Mouse (Mus musculus): ENCODE results near the gene Lrp8. TPM values are rescaled to one million over a fixed set of nuclear protein-coding genes. Genes with fewer than 3 reads are reported as not detected.

The Lrp8 gene
- polyA plus RNA-seq, 1 experiment from 2014 or later, result 48.3 TPM

- Histone ChIP-seq H3K4me1 (no peaks in the 10 kb centered on the region), H3K4me3 (replicated peaks) (no peak overlapping the region), H3K9me3 (no peaks in the 10 kb centered on the region), H3K27me3 (no peaks in the 10 kb centered on the region), H3K27ac (no peak overlapping the region), H3K9ac (no peak overlapping the region), H3K36me3 (replicated peaks) (peaks cover 45% of the 10 kb centered on the region), H3K4me2 (no peak overlapping the region)
- ATAC-seq (ENCODE audit: low FRiP score), result no peak
- WGBS, result 84% methylated on average over 5 of the region's 5 CpGs
These were observed 97.3 kb downstream of the Lrp8 start for GRCm38 (mm10) chr4:107899211-107899927.

GRCm38 (mm10) chr4:107900206-107900605 lies 98.1 kb downstream of the Lrp8 start:
- H3K9ac ChIP-seq, result no peak overlapping the region

DNA sequence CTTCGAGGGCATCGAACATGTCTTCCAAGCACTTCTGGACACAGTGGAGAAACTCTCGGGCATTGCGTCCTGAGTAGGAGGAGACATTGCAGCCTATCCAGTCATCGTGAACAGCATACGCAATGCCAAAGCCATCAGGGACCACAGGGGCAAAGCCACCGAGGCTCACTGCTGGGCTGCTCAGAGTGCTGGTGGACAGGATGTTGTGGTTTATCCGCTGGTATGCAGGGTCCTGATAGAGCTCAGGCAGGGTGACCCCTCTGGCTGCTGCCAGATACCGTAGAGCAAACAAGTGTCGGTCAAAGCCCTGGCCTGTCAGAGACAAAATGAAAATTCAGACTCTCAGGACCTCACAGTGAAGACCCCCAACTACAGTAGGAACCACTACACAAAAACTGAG lies 102.2 kb downstream of the Lrp8 start:
- no peak overlapping the region for H3K4me3 ChIP-seq (replicated peaks)
- no peak for ATAC-seq (ENCODE audit: low FRiP score)
- WGBS, result 94% methylated on average over 10 of the region's 10 CpGs
- H3K4me1 ChIP-seq, result no peaks in the 10 kb centered on the region
- H3K9me3 ChIP-seq, result no peaks in the 10 kb centered on the region
- H3K36me3 ChIP-seq (replicated peaks), result peaks cover 33% of the 10 kb centered on the region
- H3K27ac ChIP-seq, result no peak overlapping the region
- no peak overlapping the region for H3K4me2 ChIP-seq
- H3K27me3 ChIP-seq, result no peaks in the 10 kb centered on the region
- H3K9ac ChIP-seq, result no peak overlapping the region

More at GRCm38 (mm10) chr4:107900206-107900605, 98.1 kb downstream of the Lrp8 start:
- WGBS, result 92% methylated on average over 3 of the region's 3 CpGs
- Histone ChIP-seq H3K27ac (no peak overlapping the region), H3K36me3 (replicated peaks) (peaks cover 39% of the 10 kb centered on the region), H3K4me3 (replicated peaks) (no peak overlapping the region), H3K9me3 (no peaks in the 10 kb centered on the region), H3K4me1 (no peaks in the 10 kb centered on the region), H3K4me2 (no peak overlapping the region), H3K27me3 (no peaks in the 10 kb centered on the region)
- ATAC-seq (ENCODE audit: low FRiP score), result no peak

GRCm38 (mm10) chr4:107906561-107906960 lies 104.5 kb downstream of the Lrp8 start:
- Histone ChIP-seq H3K9me3 (no peaks in the 10 kb centered on the region), H3K4me1 (no peaks in the 10 kb centered on the region), H3K4me3 (replicated peaks) (no peak overlapping the region), H3K36me3 (replicated peaks) (peaks cover 47% of the 10 kb centered on the region), H3K9ac (no peak overlapping the region), H3K4me2 (no peak overlapping the region), H3K27ac (no peak overlapping the region), H3K27me3 (no peaks in the 10 kb centered on the region)
- no peak for ATAC-seq (ENCODE audit: low FRiP score)
- 88% methylated on average over 9 of the region's 9 CpGs for WGBS

DNA sequence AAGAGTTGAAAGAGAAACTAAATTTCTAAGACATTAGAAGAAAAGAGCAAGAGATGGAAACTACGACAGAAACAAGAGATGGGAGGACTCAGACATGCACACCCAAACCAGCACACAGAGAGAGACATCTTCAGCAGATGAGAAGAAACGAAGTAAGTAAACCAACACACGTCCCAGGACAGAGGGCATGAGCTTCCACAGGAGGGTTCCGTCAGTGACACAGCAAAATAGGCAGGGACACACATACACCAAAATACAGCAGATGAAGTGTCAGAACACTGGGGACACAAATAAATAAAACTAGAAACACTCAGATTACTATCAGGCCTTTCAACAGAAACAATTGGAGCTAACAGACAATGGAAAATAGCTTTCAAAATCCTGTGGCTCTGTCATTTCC lies 108.0 kb downstream of the Lrp8 start:
- no peak for ATAC-seq (ENCODE audit: low FRiP score)
- Histone ChIP-seq H3K27ac (no peak overlapping the region), H3K4me2 (no peak overlapping the region), H3K27me3 (no peaks in the 10 kb centered on the region), H3K4me1 (no peaks in the 10 kb centered on the region), H3K36me3 (replicated peaks) (peaks cover 60% of the 10 kb centered on the region), H3K9me3 (no peaks in the 10 kb centered on the region), H3K9ac (no peak overlapping the region), H3K4me3 (replicated peaks) (no peak overlapping the region)
- WGBS, result 91% methylated on average over 4 of the region's 4 CpGs

- Histone ChIP-seq H3K4me2 (no peak overlapping the region), H3K27me3 (no peaks in the 10 kb centered on the region), H3K9me3 (no peaks in the 10 kb centered on the region), H3K4me3 (replicated peaks) (no peak overlapping the region), H3K36me3 (replicated peaks) (no peaks in the 10 kb centered on the region), H3K27ac (no peak overlapping the region), H3K4me1 (peaks cover 14% of the 10 kb centered on the region), H3K9ac (no peak overlapping the region)
- no peak for ATAC-seq (ENCODE audit: low FRiP score)
- 92% methylated on average over 2 of the region's 2 CpGs for WGBS
These were observed 118.3 kb downstream of the Lrp8 start for GRCm38 (mm10) chr4:107920336-107920735.

- Histone ChIP-seq H3K4me1 (peaks cover 14% of the 10 kb centered on the region), H3K27me3 (no peaks in the 10 kb centered on the region), H3K9me3 (no peaks in the 10 kb centered on the region), H3K9ac (no peak overlapping the region), H3K4me2 (no peak overlapping the region), H3K36me3 (replicated peaks) (no peaks in the 10 kb centered on the region), H3K4me3 (replicated peaks) (no peak overlapping the region), H3K27ac (no peak overlapping the region)
- WGBS, result 89% methylated on average over 8 of the region's 8 CpGs
- no peak for ATAC-seq (ENCODE audit: low FRiP score)
These were observed 119.2 kb downstream of the Lrp8 start for GRCm38 (mm10) chr4:107921152-107921695.

DNA sequence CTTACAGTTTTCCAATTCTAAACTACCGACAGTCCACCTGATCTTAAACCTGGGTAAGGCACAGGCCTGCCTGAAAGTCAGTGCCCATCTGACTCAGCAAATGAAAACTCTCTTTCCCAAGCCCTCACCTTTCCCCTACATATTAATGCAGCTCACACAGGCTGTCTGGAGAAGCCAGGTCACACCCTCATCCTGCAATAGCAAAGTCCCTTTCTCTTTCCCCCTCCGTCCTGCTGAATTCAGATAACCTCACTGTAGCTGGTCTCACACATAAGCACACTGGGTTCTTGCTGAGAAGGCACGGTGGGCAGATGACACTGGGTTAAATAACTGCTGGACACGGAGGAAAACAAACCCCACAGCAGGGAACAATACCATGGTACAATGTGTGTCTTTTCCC lies 119.9 kb downstream of the Lrp8 start:
- Histone ChIP-seq H3K27ac (no peak overlapping the region), H3K9me3 (no peaks in the 10 kb centered on the region), H3K4me1 (peaks cover 14% of the 10 kb centered on the region), H3K4me3 (replicated peaks) (no peak overlapping the region), H3K27me3 (no peaks in the 10 kb centered on the region), H3K4me2 (no peak overlapping the region), H3K36me3 (replicated peaks) (no peaks in the 10 kb centered on the region), H3K9ac (no peak overlapping the region)
- WGBS, result 72% methylated on average over 4 of the region's 4 CpGs
- ATAC-seq (ENCODE audit: low FRiP score), result no peak

DNA sequence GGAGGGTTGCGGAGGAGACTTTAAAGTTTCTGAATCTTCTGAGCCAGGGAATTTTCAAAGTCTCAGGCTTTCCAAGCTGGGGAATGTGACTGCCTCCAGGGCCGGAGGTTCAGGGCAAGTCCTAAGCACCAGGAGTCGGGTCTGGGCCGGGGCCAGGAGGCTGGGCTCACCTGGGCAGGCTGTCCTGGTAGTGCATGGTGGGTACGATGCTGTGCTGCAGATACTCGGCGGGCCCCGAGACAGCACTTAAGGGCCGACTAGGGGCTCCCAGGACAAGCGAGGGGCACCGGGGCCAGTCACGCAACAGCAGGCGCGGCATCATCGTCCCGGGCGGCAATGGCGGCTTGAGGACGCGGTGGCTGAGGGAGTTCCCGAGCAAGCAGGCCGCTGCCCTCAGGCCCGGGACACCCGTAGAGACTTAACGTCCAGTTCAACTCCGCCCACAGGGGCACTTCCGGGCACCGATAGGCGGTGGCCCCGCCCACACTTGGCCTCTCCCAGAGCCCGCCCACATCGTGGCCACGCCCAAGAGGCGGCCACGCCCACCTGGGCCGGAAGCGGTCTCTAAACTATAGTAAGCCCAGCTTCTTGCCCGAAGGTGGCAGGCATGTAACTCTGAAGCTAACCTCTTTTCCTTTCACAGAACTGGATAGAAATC lies 121.2 kb downstream of the Lrp8 start, which contains the start of gene Cpt2:
Cpt2 (minus strand) TSS at position 466 of the 658 bp plus-strand sequence.
- no peaks in the 10 kb centered on the region for H3K27me3 ChIP-seq
- H3K9ac ChIP-seq, result peak within 1 kb of the TSS; percentile 82
- H3K27ac ChIP-seq, result peak within 1 kb of the TSS; percentile 61; the same call in 1 of the 2 replicates
- H3K4me2 ChIP-seq, result peak within 1 kb of the TSS; percentile 84
- H3K4me1 ChIP-seq, result peaks cover 14% of the 10 kb centered on the region
- peak within 1 kb of the TSS; percentile 77 for H3K4me3 ChIP-seq (replicated peaks)
- H3K9me3 ChIP-seq, result no peaks in the 10 kb centered on the region
- WGBS, result under 1% methylated on average over 38 of the region's 38 CpGs
- peak; percentile 96 for ATAC-seq (ENCODE audit: low FRiP score)
- H3K36me3 ChIP-seq (replicated peaks), result no peaks in the 10 kb centered on the region

DNA sequence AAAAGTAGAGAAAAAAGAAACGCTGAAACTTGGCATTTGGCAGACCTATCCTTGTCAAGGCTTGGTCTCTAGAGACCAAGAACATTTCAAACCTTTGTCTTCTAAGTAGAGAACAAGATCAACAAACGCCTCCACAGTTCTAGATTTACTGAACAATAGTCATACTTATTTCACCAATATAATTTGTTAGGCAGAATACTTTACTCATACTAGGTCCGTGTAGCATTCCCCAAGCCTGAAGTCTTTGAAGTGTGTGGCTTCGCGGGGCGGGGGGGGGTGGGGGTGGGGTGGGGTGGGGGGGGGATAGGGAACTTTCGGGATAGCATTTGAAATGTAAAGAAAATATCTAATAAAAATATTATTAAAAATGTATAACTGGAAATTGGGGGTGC lies 121.7 kb downstream of the Lrp8 start:
- no peak overlapping the region for H3K9ac ChIP-seq

More for the DNA sequence above, 121.7 kb downstream of the Lrp8 start:
- H3K9me3 ChIP-seq, result no peaks in the 10 kb centered on the region
- WGBS, result 47% methylated on average over 7 of the region's 7 CpGs
- no peaks in the 10 kb centered on the region for H3K36me3 ChIP-seq (replicated peaks)
- no peaks in the 10 kb centered on the region for H3K27me3 ChIP-seq
- peak overlapping the region; percentile 84 for H3K4me2 ChIP-seq
- peak; percentile 62 for ATAC-seq (ENCODE audit: low FRiP score)
- H3K4me3 ChIP-seq (replicated peaks), result peak overlapping the region; percentile 77
- H3K4me1 ChIP-seq, result peaks cover 14% of the 10 kb centered on the region
- no peak overlapping the region for H3K27ac ChIP-seq

Measured in forebrain, embryonic 12.5 days (tissue).